Mouse (Mus musculus) embryonic facial prominence, embryonic 10.5 days (tissue): ENCODE data around the gene Gprc5c. TPM values are rescaled to one million over a fixed set of nuclear protein-coding genes. Genes with fewer than 3 reads are reported as not detected.

Experiments used
- DNase-seq: peaks from one replicate; pipeline ENCODE4 v3.0.0-alpha.2; 2017; ENCODE audit warnings: low spot score
- H3K27ac ChIP-seq: fragments of 300-500 bp; sonication (generic); replicated peaks from 2 replicates; pipeline ENCODE4 v1.5.1; 2016; ENCODE audit warnings: mild to moderate bottlenecking
- H3K27me3 ChIP-seq: fragments of 300-500 bp; sonication (generic); replicated peaks from 2 replicates; pipeline ENCODE4 v1.6.1; 2016; ENCODE audit warnings: low read depth, mild to moderate bottlenecking; ENCODE audit not compliant: poor library complexity, severe bottlenecking
- H3K36me3 ChIP-seq: fragments of 300-500 bp; sonication (generic); replicated peaks from 2 replicates; pipeline ENCODE4 v1.6.1; 2016; ENCODE audit warnings: mild to moderate bottlenecking, moderate library complexity
- H3K4me1 ChIP-seq: fragments of 300-500 bp; sonication (generic); 2 replicates; pipeline ENCODE4 v1.6.1; 2016
- H3K4me3 ChIP-seq: fragments of 300-500 bp; sonication (generic); 2 replicates; pipeline ENCODE4 v1.5.1; 2016; ENCODE audit warnings: mild to moderate bottlenecking, moderate library complexity
- H3K9me3 ChIP-seq: fragments of 300-500 bp; sonication (generic); 2 replicates; pipeline ENCODE4 v1.6.1; 2016; ENCODE audit warnings: mild to moderate bottlenecking
- WGBS: fragments of 180-500 bp; shearing (Covaris S2); methylation state at CpG from one replicate; pipeline ENCODE4 v1.1.7; 2016; 5-methylcytosine and 5-hydroxymethylcytosine counted together
- polyA plus RNA-seq: library from polyadenylated mRNA; unstranded; fragments of >200 nt; fragmentation: Nextera tagmentation; extraction: Ambion mirVana; gene quantifications from 2 replicates; pipeline ENCODE4 v1.2.1, GENCODE M21; 2016

Gene Gprc5c
- polyA plus RNA-seq, 1 experiment from 2014 or later, result 62.5 TPM

DNA sequence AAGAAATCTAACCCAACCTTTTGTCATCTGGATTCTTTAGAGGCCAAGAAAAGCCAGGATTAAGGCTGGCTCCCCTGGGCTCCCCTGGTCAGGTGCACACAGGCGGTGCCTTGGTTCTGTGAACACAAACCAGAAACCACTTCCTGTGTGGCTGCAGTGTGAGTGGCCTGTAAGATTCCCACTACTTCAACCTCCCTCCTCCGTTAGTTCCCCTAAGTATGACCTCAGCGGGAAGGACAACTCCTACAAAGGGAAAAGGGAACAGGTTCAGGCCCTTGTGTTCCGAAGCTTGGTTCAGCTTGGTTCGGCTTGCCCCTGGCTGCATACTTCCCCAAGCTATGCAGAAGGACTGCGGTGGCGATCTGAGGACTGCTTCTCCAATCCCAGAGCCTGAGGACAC lies 32.8 kb upstream of the Gprc5c start:
- H3K4me3 ChIP-seq, result no peak overlapping the region
- 91% methylated on average over 7 of the region's 7 CpGs for WGBS
- DNase-seq, result no peak
- 0 out of 2 replicates have a peak overlapping the region, but pooled peaks have one; percentile 7 for H3K27ac ChIP-seq
- peaks cover 3% of the 10 kb centered on the region; the same call in 1 of the 2 replicates for H3K9me3 ChIP-seq
- no peaks in the 10 kb centered on the region for H3K27me3 ChIP-seq
- peaks cover 53% of the 10 kb centered on the region for H3K4me1 ChIP-seq
- no peaks in the 10 kb centered on the region for H3K36me3 ChIP-seq

GRCm38 (mm10) chr11:114819110-114819509 lies 31.8 kb upstream of the Gprc5c start:
- DNase-seq, result no peak
- no peaks in the 10 kb centered on the region for H3K36me3 ChIP-seq
- no peaks in the 10 kb centered on the region for H3K27me3 ChIP-seq
- peaks cover 62% of the 10 kb centered on the region for H3K4me1 ChIP-seq
- H3K27ac ChIP-seq, result peak overlapping the region; percentile 82
- H3K4me3 ChIP-seq, result peak overlapping the region; percentile 11; the same call in 1 of the 2 replicates
- WGBS, result 15% methylated on average over 2 of the region's 2 CpGs
- H3K9me3 ChIP-seq, result peaks cover 3% of the 10 kb centered on the region; the same call in 1 of the 2 replicates

DNA sequence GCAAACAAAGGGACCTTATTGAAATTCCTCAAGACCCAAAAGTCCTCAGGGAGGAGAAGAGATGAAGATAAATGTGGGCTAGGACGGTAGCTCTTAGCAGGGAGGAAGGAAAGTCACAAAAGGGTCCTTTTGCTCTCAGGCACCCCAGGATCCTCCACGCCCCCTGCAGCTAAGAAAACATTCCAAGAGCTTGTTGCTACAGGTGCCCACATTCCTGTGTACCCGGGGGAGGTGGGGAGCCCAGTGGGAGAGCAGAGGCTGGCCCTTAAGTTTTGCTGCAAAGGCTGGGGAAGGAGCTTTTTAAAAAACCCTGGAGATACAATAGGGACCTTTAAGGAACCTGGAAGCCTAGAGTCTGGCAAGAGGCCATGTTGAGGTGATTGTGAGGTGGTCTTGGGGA lies 30.5 kb upstream of the Gprc5c start:
- Histone ChIP-seq H3K27ac (peak overlapping the region; percentile 82), H3K27me3 (no peaks in the 10 kb centered on the region), H3K4me3 (no peak overlapping the region), H3K36me3 (no peaks in the 10 kb centered on the region), H3K9me3 (peaks cover 3% of the 10 kb centered on the region; the same call in 1 of the 2 replicates), H3K4me1 (peaks cover 57% of the 10 kb centered on the region)
- DNase-seq, result peak; percentile 54
- 22% methylated on average over 3 of the region's 3 CpGs for WGBS

- peak overlapping the region; percentile 68 for H3K27ac ChIP-seq
- peaks cover 3% of the 10 kb centered on the region; the same call in 1 of the 2 replicates for H3K9me3 ChIP-seq
- no peaks in the 10 kb centered on the region for H3K27me3 ChIP-seq
- 64% methylated on average over 1 of the region's 1 CpGs for WGBS
- no peak overlapping the region for H3K4me3 ChIP-seq
- DNase-seq, result no peak
- H3K4me1 ChIP-seq, result peaks cover 57% of the 10 kb centered on the region
- no peaks in the 10 kb centered on the region for H3K36me3 ChIP-seq
These were observed 29.6 kb upstream of the Gprc5c start for GRCm38 (mm10) chr11:114821325-114821724.

GRCm38 (mm10) chr11:114822727-114823126 lies 28.2 kb upstream of the Gprc5c start:
- peak; percentile 47 for DNase-seq
- no peaks in the 10 kb centered on the region for H3K27me3 ChIP-seq
- H3K9me3 ChIP-seq, result peaks cover 3% of the 10 kb centered on the region; the same call in 1 of the 2 replicates
- 43% methylated on average over 12 of the region's 12 CpGs for WGBS
- H3K4me3 ChIP-seq, result peak overlapping the region; percentile 29
- no peaks in the 10 kb centered on the region for H3K36me3 ChIP-seq
- peaks cover 58% of the 10 kb centered on the region for H3K4me1 ChIP-seq
- H3K27ac ChIP-seq, result peak overlapping the region; percentile 83

- Histone ChIP-seq H3K4me3 (peak overlapping the region; percentile 29), H3K4me1 (peaks cover 61% of the 10 kb centered on the region), H3K27me3 (no peaks in the 10 kb centered on the region), H3K36me3 (no peaks in the 10 kb centered on the region), H3K27ac (peak overlapping the region; percentile 83), H3K9me3 (peaks cover 3% of the 10 kb centered on the region; the same call in 1 of the 2 replicates)
- peak; percentile 74 for DNase-seq
- 1% methylated on average over 11 of the region's 11 CpGs for WGBS
These were observed 27.7 kb upstream of the Gprc5c start for GRCm38 (mm10) chr11:114823199-114823725.

GRCm38 (mm10) chr11:114826686-114827085 lies 24.3 kb upstream of the Gprc5c start:
- H3K4me1 ChIP-seq, result peaks cover 61% of the 10 kb centered on the region
- 48% methylated on average over 5 of the region's 5 CpGs for WGBS
- H3K9me3 ChIP-seq, result no peaks in the 10 kb centered on the region
- peak; percentile 36 for DNase-seq
- H3K36me3 ChIP-seq, result no peaks in the 10 kb centered on the region
- H3K27ac ChIP-seq, result peak overlapping the region; percentile 55
- no peaks in the 10 kb centered on the region for H3K27me3 ChIP-seq
- no peak overlapping the region for H3K4me3 ChIP-seq

DNA sequence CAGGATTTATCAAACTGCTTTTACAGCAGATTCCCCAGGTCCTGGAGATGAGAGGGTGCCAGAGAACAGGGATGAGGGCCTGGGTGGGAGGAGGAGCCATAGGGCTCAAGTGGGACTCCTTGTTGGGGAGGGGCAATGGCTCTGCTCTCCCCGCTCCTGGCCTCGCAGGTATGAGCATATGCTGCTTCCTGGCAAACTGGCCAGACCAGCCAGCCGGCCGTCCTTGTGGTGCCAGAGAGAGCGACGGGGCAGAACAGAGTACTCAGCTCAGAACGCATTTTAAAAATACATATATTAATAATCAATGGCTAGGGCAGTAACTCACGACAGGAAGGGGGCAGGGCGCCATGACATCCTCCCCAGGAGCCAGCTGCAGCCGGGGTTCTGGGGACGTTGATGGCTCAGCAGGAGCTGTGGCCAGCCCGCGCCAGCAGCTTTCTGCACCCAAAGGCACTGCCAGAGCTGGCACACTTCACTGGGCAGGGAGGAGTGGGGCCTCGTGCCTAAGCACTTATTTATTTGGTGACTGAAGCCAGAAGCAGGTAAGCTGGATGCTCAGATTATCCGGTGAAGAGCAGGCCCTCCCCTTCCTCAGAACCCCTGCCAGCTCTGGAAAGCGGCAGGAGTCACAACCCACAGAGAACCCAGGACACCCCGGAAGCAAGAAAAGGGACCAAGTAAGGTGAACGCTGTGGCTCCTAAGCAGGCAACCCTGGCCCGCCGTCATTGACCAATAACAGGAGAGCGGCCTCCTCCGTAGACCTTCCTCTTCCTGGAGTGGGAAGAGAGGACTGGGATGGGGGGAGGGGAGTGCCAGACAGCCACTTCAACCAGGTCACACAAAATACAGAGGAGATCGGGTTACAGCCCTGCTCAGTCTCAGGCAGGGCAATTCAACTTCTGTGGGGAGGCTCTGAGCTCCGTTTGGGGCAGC lies 21.2 kb upstream of the Gprc5c start:
- peak overlapping the region; percentile 94 for H3K27ac ChIP-seq
- peaks cover 57% of the 10 kb centered on the region for H3K4me1 ChIP-seq
- WGBS, result 6% methylated on average over 24 of the region's 24 CpGs
- no peaks in the 10 kb centered on the region for H3K9me3 ChIP-seq
- peak; percentile 93 for DNase-seq
- no peaks in the 10 kb centered on the region for H3K27me3 ChIP-seq
- peak overlapping the region; percentile 55 for H3K4me3 ChIP-seq
- no peaks in the 10 kb centered on the region for H3K36me3 ChIP-seq

- Histone ChIP-seq H3K27me3 (no peaks in the 10 kb centered on the region), H3K27ac (peak overlapping the region; percentile 94), H3K36me3 (no peaks in the 10 kb centered on the region), H3K9me3 (no peaks in the 10 kb centered on the region), H3K4me3 (peak overlapping the region; percentile 55), H3K4me1 (peaks cover 57% of the 10 kb centered on the region)
- no peak for DNase-seq
- WGBS, result 8% methylated on average over 8 of the region's 8 CpGs
These were observed 20.5 kb upstream of the Gprc5c start for GRCm38 (mm10) chr11:114830433-114830773.

DNA sequence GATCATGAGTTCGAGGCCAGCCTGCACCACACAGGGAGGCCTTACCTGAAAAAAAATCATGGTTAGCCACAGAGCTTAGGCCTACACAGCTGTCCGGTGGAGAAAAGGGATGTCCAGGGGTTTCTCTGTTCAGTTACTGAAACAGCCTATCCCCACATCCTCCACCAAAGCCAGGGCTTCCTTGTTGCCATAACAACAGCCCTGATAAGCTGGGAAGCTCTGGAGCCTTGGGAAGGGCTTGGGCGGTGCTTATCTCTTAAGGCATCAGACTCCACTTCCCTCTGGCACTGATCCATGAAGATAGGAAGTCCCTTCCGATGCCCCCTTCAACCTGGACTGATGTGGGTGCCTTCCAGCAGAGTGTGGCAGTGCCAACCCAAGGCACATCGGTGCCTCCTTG lies 17.8 kb upstream of the Gprc5c start:
- H3K4me3 ChIP-seq, result no peak overlapping the region
- H3K27me3 ChIP-seq, result no peaks in the 10 kb centered on the region
- H3K4me1 ChIP-seq, result peaks cover 62% of the 10 kb centered on the region
- H3K27ac ChIP-seq, result no peak overlapping the region; the same call in 1 of the 2 replicates
- H3K36me3 ChIP-seq, result no peaks in the 10 kb centered on the region
- 65% methylated on average over 5 of the region's 5 CpGs for WGBS
- H3K9me3 ChIP-seq, result no peaks in the 10 kb centered on the region
- DNase-seq, result no peak

GRCm38 (mm10) chr11:114843818-114844463 lies 7.0 kb upstream of the Gprc5c start:
- WGBS, result 4% methylated on average over 8 of the region's 8 CpGs
- DNase-seq, result peak; percentile 69
- Histone ChIP-seq H3K4me1 (peaks cover 39% of the 10 kb centered on the region), H3K9me3 (peaks cover 9% of the 10 kb centered on the region; the same call in 1 of the 2 replicates), H3K27me3 (peaks cover 5% of the 10 kb centered on the region), H3K27ac (peak overlapping the region; percentile 85), H3K4me3 (peak overlapping the region; percentile 40), H3K36me3 (no peaks in the 10 kb centered on the region)

GRCm38 (mm10) chr11:114844464-114845220 lies 6.3 kb upstream of the Gprc5c start:
- H3K27me3 ChIP-seq, result peaks cover 12% of the 10 kb centered on the region
- H3K9me3 ChIP-seq, result peaks cover 9% of the 10 kb centered on the region; the same call in 1 of the 2 replicates
- H3K27ac ChIP-seq, result peak overlapping the region; percentile 85
- peak overlapping the region; percentile 40 for H3K4me3 ChIP-seq
- whole genome bisulfite sequencing, result 65% methylated on average over 7 of the region's 7 CpGs
- H3K36me3 ChIP-seq, result no peaks in the 10 kb centered on the region
- no peak for DNase-seq
- H3K4me1 ChIP-seq, result peaks cover 46% of the 10 kb centered on the region
